Mouse (Mus musculus) pancreas, adult 10 weeks (tissue): Measurements from ENCODE around the gene Ccl9. TPM values are rescaled to one million over a fixed set of nuclear protein-coding genes. Genes with fewer than 3 reads are reported as not detected.

ENCODE experiments used
- polyA plus RNA-seq: library from polyadenylated mRNA; stranded (reverse); fragments of 350-450 nt; fragmentation: Illumina TruSeq; extraction: RNeasy Lipid Tissue Mini Kit (QIAGEN cat#74804); gene quantifications from one replicate; pipeline ENCODE4 v1.2.3, GENCODE M21; 2015; ENCODE audit warnings: low read depth, low replicate concordance; ENCODE audit not compliant: insufficient read depth

The Ccl9 gene
- 9.2 TPM for polyA plus RNA-seq

GRCm38 (mm10) chr11:83578186-83578760 lies at the start of gene Ccl9:
TSS of gene Ccl9 (minus strand) at chr11:83578636.

GRCm38 (mm10) chr11:83592853-83593252 lies 14.4 kb upstream of the Ccl9 start, which contains the start of gene Ccl6:
TSS of gene Ccl6 (minus strand) at chr11:83593087.

GRCm38 (mm10) chr11:83530360-83530759 lies 48.1 kb downstream of the Ccl9 start, which contains the start of gene Ccl5:
TSS of gene Ccl5 (minus strand) at chr11:83530518.

Other genes starting within 250 kb of the Ccl9 start
- 0.37 TPM for gene Rasl10b, start 169.5 kb downstream of the Ccl9 start, polyA plus RNA-seq
- gene Gas2l2, start 149.2 kb downstream of the Ccl9 start, polyA plus RNA-seq, result not detected
- not detected for gene 1700020L24Rik, start 141.0 kb downstream of the Ccl9 start, polyA plus RNA-seq
- 2.5 TPM for gene Mmp28, start 115.6 kb downstream of the Ccl9 start, polyA plus RNA-seq
- gene Taf15, start 105.5 kb downstream of the Ccl9 start, polyA plus RNA-seq, result 18.7 TPM
- gene Heatr9, start 56.5 kb downstream of the Ccl9 start, polyA plus RNA-seq, result not detected
- gene Ccl5, start 48.1 kb downstream of the Ccl9 start, polyA plus RNA-seq, result not detected
- gene Ccl6, start 14.5 kb upstream of the Ccl9 start, polyA plus RNA-seq, result 23.3 TPM
- not detected for gene Rpl9-ps1, start 67.0 kb upstream of the Ccl9 start, polyA plus RNA-seq
- gene Ccl3, start 70.7 kb upstream of the Ccl9 start, polyA plus RNA-seq, result not detected
- gene Ccl4, start 83.9 kb upstream of the Ccl9 start, polyA plus RNA-seq, result not detected
- gene Wfdc17, start 125.4 kb upstream of the Ccl9 start, polyA plus RNA-seq, result 11.9 TPM
- gene Wfdc18, start 130.4 kb upstream of the Ccl9 start, polyA plus RNA-seq, result not detected
- not detected for gene Wfdc21, start 168.3 kb upstream of the Ccl9 start, polyA plus RNA-seq
- gene Heatr6, start 175.1 kb upstream of the Ccl9 start, polyA plus RNA-seq, result 2.3 TPM